Mouse (Mus musculus) ES-E14 (cell line): ENCODE measurements around the gene Dlg2. TPM values are rescaled to one million over a fixed set of nuclear protein-coding genes. Genes with fewer than 3 reads are reported as not detected.

ENCODE experiments used
- DNase-seq: peaks from one replicate; pipeline ENCODE4 v3.0.0-alpha.2; 2013; ENCODE audit warnings: low read depth, low spot score
- H3K27ac ChIP-seq: 2 replicates; pipeline ENCODE4 v1.5.1; 2012; ENCODE audit warnings: low read depth, mild to moderate bottlenecking, low read length, moderate library complexity, mixed read lengths; ENCODE audit not compliant: poor library complexity, insufficient read depth, severe bottlenecking
- H3K36me3 ChIP-seq: 2 replicates; pipeline ENCODE4 v1.6.1; 2012; ENCODE audit warnings: mild to moderate bottlenecking, low read length, moderate library complexity, mixed read lengths; ENCODE audit not compliant: control insufficient read depth, poor library complexity, insufficient read depth, severe bottlenecking
- H3K4me1 ChIP-seq, 2 experiments: fragments of 150-350 bp in 1 of 2; sonication (generic) in 1 of 2; 2 replicates each; pipeline ENCODE4 v1.6.1; 2012; ENCODE audit warnings: low read length in 2 of 2, mild to moderate bottlenecking in 1 of 2, mixed read lengths in 1 of 2; ENCODE audit not compliant: control insufficient read depth in 2 of 2, insufficient read depth in 2 of 2, poor library complexity in 1 of 2
- H3K4me3 ChIP-seq, 2 experiments: fragments of 150-350 bp in 1 of 2; sonication (generic) in 1 of 2; 2 replicates each; pipeline ENCODE4 v1.5.1; 2012; ENCODE audit warnings: low read length in 2 of 2, low read depth in 1 of 2, mild to moderate bottlenecking in 1 of 2, mixed read lengths in 1 of 2; ENCODE audit not compliant: insufficient read depth in 1 of 2, poor library complexity in 1 of 2, severe bottlenecking in 1 of 2
- H3K9ac ChIP-seq: 2 replicates; pipeline ENCODE4 v1.6.1; 2012; ENCODE audit warnings: low read depth, mild to moderate bottlenecking, low read length, mixed read lengths; ENCODE audit not compliant: poor library complexity, insufficient read depth, severe bottlenecking
- H3K9me3 ChIP-seq: fragments of 150-350 bp; sonication (generic); 2 replicates; pipeline ENCODE4 v1.6.1; 2012; ENCODE audit warnings: low read depth, mild to moderate bottlenecking, low read length; ENCODE audit not compliant: control insufficient read depth, insufficient read depth
- CHD2 ChIP-seq: IDR thresholded peaks from 2 replicates; pipeline ENCODE4 v1.6.1; 2014; ENCODE audit warnings: mild to moderate bottlenecking, low read depth, low read length, inconsistent platforms
- HCFC1 ChIP-seq: IDR thresholded peaks from 2 replicates; pipeline ENCODE4 v1.6.1; 2012; ENCODE audit warnings: low read length, inconsistent platforms, borderline replicate concordance; ENCODE audit not compliant: insufficient read depth
- MAFK ChIP-seq: IDR thresholded peaks from 2 replicates; pipeline ENCODE4 v1.6.1; 2014; ENCODE audit warnings: mild to moderate bottlenecking, low read depth, low read length, inconsistent platforms; ENCODE audit not compliant: insufficient read depth
- ZC3H11A ChIP-seq: IDR thresholded peaks from 2 replicates; pipeline ENCODE4 v1.6.1; 2012; ENCODE audit warnings: low read depth, mild to moderate bottlenecking, inconsistent platforms, low read length, borderline replicate concordance
- ZNF384 ChIP-seq: IDR thresholded peaks from 2 replicates; pipeline ENCODE4 v1.6.1; 2012; ENCODE audit warnings: low read depth, low read length, inconsistent platforms
- in situ Hi-C, 2 experiments: fragments of 600-800 bp; cut with MboI; formaldehyde crosslinking; loops; one replicate each; pipeline ENCODE4 v1.15.1; 2025; ENCODE audit warnings: low sequenced_read_pairs in 2 of 2, inconsistent platforms in 1 of 2; ENCODE audit not compliant: unreplicated experiment in 2 of 2
- total RNA-seq: library from RNA; depleted of rRNA; stranded (reverse); fragments of 300-350 nt; gene quantifications from 2 replicates; pipeline ENCODE4 v1.2.3, GENCODE M21; 2012

Dlg2 gene
- total RNA-seq, 1 experiment, result 0.13 TPM

DNA sequence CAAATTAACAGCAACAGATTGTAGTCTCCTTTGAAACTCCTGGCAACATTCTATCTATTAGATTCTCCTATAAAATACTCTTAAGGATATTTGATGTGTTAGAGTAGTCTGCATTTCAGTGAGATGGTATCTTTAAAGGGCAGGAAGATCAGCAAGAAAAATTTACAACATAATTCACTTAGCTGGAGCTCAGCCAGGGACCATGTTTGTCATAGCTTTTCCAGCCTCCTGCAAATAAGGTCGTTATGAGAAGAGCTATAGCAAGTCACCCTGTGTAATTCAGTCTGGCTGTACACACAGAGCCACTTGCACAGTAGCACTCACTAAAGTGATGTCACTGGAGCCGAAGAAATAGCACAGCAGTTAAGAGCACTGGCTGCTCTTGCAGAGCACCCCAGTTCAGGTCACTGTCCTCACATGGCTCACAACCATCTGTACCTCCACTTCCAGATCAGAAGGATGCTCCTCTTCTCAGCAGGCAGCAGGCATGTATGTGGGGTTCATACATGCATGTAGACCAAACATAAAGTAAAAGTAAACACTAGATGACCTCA is 1850.9 kb downstream of the Dlg2 start:
- in situ Hi-C loops, result loop anchor here in 1 of 2 experiments (10.0 kb wide), 1 partner anchor 223 kb away; no protein-coding TSS in a partner anchor
- no peak overlapping the region for H3K27ac ChIP-seq
- no peaks in the 10 kb centered on the region for H3K9me3 ChIP-seq
- no peaks in the 10 kb centered on the region for H3K4me1 ChIP-seq
- H3K4me3 ChIP-seq, result no peak overlapping the region
- no peak for DNase-seq
- TF ChIP-seq HCFC1 (no peak), ZNF384 (no peak), MAFK (no peak), ZC3H11A (no peak), CHD2 (no peak)
- H3K9ac ChIP-seq, result no peak overlapping the region
- H3K36me3 ChIP-seq, result no peaks in the 10 kb centered on the region

DNA sequence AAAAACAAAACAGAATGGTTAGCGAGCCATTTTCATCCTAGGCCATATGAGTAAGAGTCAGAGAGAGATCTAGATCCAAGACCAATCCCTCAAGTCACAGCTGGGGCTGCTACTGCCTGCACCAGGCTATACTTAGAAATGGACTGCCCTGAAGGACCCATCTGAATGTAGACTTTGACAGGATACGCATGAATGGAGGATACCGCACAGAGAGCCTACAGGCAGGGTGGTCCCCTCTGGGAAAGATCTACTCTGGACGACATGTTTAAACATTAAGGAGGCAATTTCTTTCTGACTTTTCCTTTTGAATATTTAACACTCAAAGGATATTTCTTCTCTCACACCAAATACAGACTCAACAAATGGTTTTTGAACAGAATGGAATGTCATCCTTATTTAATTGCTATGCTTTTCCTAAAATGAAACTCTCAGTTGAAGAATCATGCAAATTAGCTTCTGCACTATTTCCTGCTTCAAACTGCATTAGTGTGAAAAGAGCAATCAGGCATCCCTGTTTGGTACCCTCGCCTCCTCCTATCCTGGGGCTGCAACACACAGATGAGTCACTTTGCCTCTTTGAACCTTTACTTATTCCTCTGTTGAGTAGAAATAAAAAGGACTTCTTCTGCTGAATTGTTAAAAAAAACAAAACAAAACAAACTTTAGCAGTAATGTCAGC is 1856.9 kb downstream of the Dlg2 start:
- in situ Hi-C loops, result no loop called here
- H3K4me3 ChIP-seq, result no peak overlapping the region
- H3K9me3 ChIP-seq, result no peaks in the 10 kb centered on the region
- no peak for DNase-seq
- H3K9ac ChIP-seq, result no peak overlapping the region
- no peak overlapping the region for H3K27ac ChIP-seq
- H3K4me1 ChIP-seq, result no peaks in the 10 kb centered on the region
- TF ChIP-seq MAFK (no peak), ZNF384 (no peak), ZC3H11A (no peak), CHD2 (no peak)
- no peaks in the 10 kb centered on the region for H3K36me3 ChIP-seq

DNA sequence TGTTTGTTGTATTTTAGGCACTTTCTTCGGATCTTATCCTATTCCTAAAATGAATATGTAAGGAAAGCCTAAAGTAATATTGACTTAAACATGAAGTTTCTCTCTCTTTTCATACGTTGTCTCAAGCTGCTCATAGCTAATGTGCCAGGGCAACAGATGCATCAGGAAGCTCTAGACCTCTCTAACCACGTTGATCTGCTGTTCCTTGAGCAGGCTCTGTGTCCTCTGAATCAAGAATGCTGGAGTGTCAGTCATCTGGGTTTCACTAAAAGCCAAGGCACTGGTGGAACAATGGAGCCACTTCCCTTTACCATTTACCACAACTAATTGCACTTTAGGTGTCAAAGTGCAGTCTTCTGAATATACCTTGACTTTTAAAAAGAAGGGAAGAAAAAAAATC is 1880.1 kb downstream of the Dlg2 start:
- no peak for DNase-seq
- in situ Hi-C loops, result no loop called here
- no peak overlapping the region for H3K27ac ChIP-seq
- TF ChIP-seq ZC3H11A (no peak), CHD2 (no peak), HCFC1 (no peak), MAFK (no peak), ZNF384 (no peak)
- H3K9ac ChIP-seq, result no peak overlapping the region
- no peaks in the 10 kb centered on the region for H3K36me3 ChIP-seq
- no peaks in the 10 kb centered on the region for H3K9me3 ChIP-seq
- H3K4me3 ChIP-seq, result no peak overlapping the region
- no peaks in the 10 kb centered on the region for H3K4me1 ChIP-seq

DNA sequence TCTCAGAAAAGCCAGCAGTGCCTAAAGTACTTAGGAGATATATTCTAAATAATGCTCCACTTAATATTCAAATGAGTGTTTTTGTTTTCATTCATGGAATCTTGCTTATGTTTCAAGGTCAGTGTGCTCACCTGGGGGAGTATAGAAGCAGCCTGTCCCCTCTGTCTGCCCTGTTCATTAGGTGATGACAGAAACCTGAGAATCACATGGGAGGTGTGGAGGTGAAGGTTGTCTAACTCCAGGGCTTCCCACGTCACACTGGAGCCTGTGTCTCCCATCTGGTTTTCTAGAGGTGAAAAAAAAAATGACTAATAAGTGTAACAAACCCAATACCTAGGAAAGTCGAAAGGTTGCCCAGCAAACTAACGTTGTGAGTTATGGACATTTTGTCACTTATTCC is 1886.9 kb downstream of the Dlg2 start:
- no peak for DNase-seq
- no peaks in the 10 kb centered on the region for H3K9me3 ChIP-seq
- in situ Hi-C loops, result no loop called here
- H3K27ac ChIP-seq, result no peak overlapping the region
- no peak overlapping the region for H3K9ac ChIP-seq
- no peak overlapping the region for H3K4me3 ChIP-seq
- no peak for TF ChIP-seq HCFC1
- TF ChIP-seq ZC3H11A, result no peak
- no peak for TF ChIP-seq MAFK
- no peak for TF ChIP-seq ZNF384
- TF ChIP-seq CHD2, result no peak
- no peaks in the 10 kb centered on the region for H3K36me3 ChIP-seq
- no peaks in the 10 kb centered on the region for H3K4me1 ChIP-seq

DNA sequence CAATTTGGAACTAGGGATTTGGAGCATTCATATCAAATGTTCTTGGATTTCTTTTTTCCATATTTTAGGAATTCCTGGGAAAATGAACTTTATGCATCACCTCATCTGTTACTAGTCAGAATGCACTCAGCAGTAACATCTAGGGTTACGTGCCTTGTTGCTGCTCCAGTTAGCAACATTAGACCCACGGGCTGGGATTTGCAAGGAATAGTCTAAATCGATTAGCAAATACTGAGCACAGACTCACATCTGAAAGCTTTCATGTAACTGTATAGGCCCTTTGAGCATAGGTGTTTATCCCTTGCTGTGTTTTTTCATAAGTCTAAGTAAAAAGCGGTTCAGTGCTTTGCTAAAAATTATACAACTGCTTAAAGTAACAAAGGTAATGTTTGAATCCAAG is 1887.3 kb downstream of the Dlg2 start:
- Histone ChIP-seq H3K4me1 (no peaks in the 10 kb centered on the region), H3K27ac (no peak overlapping the region), H3K4me3 (no peak overlapping the region), H3K9me3 (no peaks in the 10 kb centered on the region), H3K36me3 (no peaks in the 10 kb centered on the region), H3K9ac (no peak overlapping the region)
- TF ChIP-seq ZNF384 (no peak), HCFC1 (no peak), ZC3H11A (no peak), MAFK (no peak), CHD2 (no peak)
- in situ Hi-C loops, result no loop called here
- no peak for DNase-seq
